Comparison of ENCODE assay signal across 8 mouse cellular contexts in genomic region chr2:152816657-152817348, GRCm38 (mm10). TPM values are rescaled to one million over a fixed set of nuclear protein-coding genes. Genes with fewer than 3 reads are reported as not detected.
DNase-seq lines count a peak whose midpoint lies in the region; ATAC-seq and TF ChIP-seq lines count a peak whose summit lies in the region.

No protein-coding gene starts in this region.

- TF ChIP-seq POLR2A in cortical plate, adult 2 months (IDR thresholded peaks at IDR 0.05; ENCODE audit: extremely low read depth, insufficient read depth, low read length), result no peak

- no peak for TF ChIP-seq CTCF in cortical plate, adult 2 months (IDR thresholded peaks at IDR 0.05; ENCODE audit: extremely low read depth, insufficient read depth, low read length)

- ATAC-seq in limb, embryonic 15.5 days (ENCODE audit: insufficient number of reproducible peaks, low FRiP score, low TSS enrichment, low read depth), result no peak
- no peak for ATAC-seq in activated CD4-positive, CD25-positive, alpha-beta regulatory T cell, adult 4 months

- no peaks in the 10 kb centered on the region for H3K9me3 ChIP-seq in limb, embryonic 15.5 days

- H3K9ac ChIP-seq in limb, embryonic 15.5 days, result no peak overlapping the region

- peaks cover 31% of the 10 kb centered on the region for H3K4me1 ChIP-seq in cortical plate, adult 2 months (ENCODE audit: control insufficient read depth, insufficient read depth, low read length)
- peaks cover 53% of the 10 kb centered on the region for H3K4me1 ChIP-seq in limb, embryonic 15.5 days

- H3K4me3 ChIP-seq in cortical plate, adult 2 months (ENCODE audit: insufficient read depth, low read length), result no peak overlapping the region
- H3K4me3 ChIP-seq in limb, embryonic 15.5 days, result no peak overlapping the region

- peak overlapping the region; percentile 60; the same call in 1 of the 2 replicates for H3K27ac ChIP-seq in cortical plate, adult 2 months (ENCODE audit: insufficient read depth, low read length)
- peak overlapping the region; percentile 61 for H3K27ac ChIP-seq in limb, embryonic 15.5 days

- peak; percentile 67 for DNase-seq in cerebellum, adult 11-12 months
- DNase-seq in cerebellum, adult 9-10 months, result no peak
- DNase-seq in kidney, adult 11 months, result peak; percentile 39
- DNase-seq in kidney, postnatal 4 days, result no peak
- no peak for DNase-seq in adipocyte (ENCODE audit: low spot score)

- peaks cover 5% of the 10 kb centered on the region for H3K36me3 ChIP-seq in limb, embryonic 15.5 days

- no peak overlapping the region for H3K4me2 ChIP-seq in limb, embryonic 15.5 days

- 74% methylated on average over 3 of the region's 3 CpGs for WGBS in limb, embryonic 15.5 days

- no peaks in the 10 kb centered on the region for H3K27me3 ChIP-seq in limb, embryonic 15.5 days

RNA-seq across cellular contexts. Expression of gene Bcl2l1, which starts 14.7 kb away (rescaled TPM):
- polyA plus RNA-seq in cortical plate, adult 2 months (2012; rRNA removed), result 99.2 and 105 TPM in 2 replicates
- polyA plus RNA-seq in limb, embryonic 15.5 days (2015; fragmentation: Nextera tagmentation; extraction: Ambion mirVana), result 96.2 and 96.7 TPM in 2 replicates
- polyA plus RNA-seq in activated CD4-positive, CD25-positive, alpha-beta regulatory T cell, adult 4 months (2017; shearing (Covaris generic)), result 10 to 100 TPM; 52.4 to 59.9 TPM

RNA-seq across cellular contexts. Expression of gene Tpx2, which starts 31.0 kb away (rescaled TPM):
- polyA plus RNA-seq in cortical plate, adult 2 months (2012; rRNA removed), result 1.5 and 1.8 TPM in 2 replicates
- polyA plus RNA-seq in limb, embryonic 15.5 days (2015; fragmentation: Nextera tagmentation; extraction: Ambion mirVana), result 66.2 and 69.1 TPM in 2 replicates
- 10 to 100 TPM; 21.3 to 23.3 TPM for polyA plus RNA-seq in activated CD4-positive, CD25-positive, alpha-beta regulatory T cell, adult 4 months (2017; shearing (Covaris generic))

Comparison
In these comparisons a context has a peak if more than half of its experiments do, and no peak if none do; other contexts are left out.
1. DNase-seq: peak in cerebellum, adult 11-12 months (single experiment) and kidney, adult 11 months (single experiment); none in cerebellum, adult 9-10 months (single experiment), kidney, postnatal 4 days (0 of 2) and adipocyte (single experiment).